Mouse (Mus musculus) liver, adult 2 months (tissue): Measurements from ENCODE around the gene Palm2.

ENCODE experiments used
- CTCF ChIP-seq: fragments of 200-500 bp; IDR thresholded peaks from 2 replicates; pipeline ENCODE4 v1.5.1; 2011; ENCODE audit warnings: low read depth, low read length, control low read depth
- POLR2A ChIP-seq: fragments of 200-500 bp; IDR thresholded peaks from 2 replicates; pipeline ENCODE4 v1.6.1; 2011; ENCODE audit warnings: low read length, control low read depth; ENCODE audit not compliant: insufficient read depth; ENCODE audit errors: extremely low read depth

DNA sequence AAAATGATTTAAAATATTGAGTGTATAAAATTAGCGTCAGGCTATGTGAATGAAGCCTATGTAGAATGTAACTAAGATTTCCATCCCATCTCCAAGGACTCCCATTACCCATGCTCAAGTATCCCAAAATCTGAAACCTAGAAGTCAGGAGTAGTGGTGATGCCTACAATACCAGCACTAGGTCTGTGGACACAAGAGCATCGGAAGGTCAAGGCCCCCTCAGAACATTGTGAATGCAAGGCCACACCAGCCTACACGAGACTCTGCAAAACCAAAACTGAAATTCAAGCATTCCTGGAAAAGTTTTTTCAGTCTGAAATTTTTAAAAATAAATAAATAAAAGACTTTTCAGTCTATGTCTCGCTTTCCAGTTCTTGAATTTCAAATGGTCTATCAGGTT lies 238.5 kb downstream of the Palm2 start:
- no peak for TF ChIP-seq POLR2A
- no peak for TF ChIP-seq CTCF
